Mouse (Mus musculus) CH12.LX (cell line): ENCODE results near the gene Epha5. TPM values are rescaled to one million over a fixed set of nuclear protein-coding genes. Genes with fewer than 3 reads are reported as not detected.

Experiments
- DNase-seq: peaks from one replicate; pipeline ENCODE4 v3.0.0-alpha.2; 2013; ENCODE audit errors: extremely low read depth
- H3K27ac ChIP-seq: 2 replicates; pipeline ENCODE4 v1.5.1; 2012; ENCODE audit warnings: low read depth, mild to moderate bottlenecking, control low read depth, moderate library complexity; ENCODE audit not compliant: insufficient read depth
- H3K27me3 ChIP-seq: replicated peaks from 2 replicates; pipeline ENCODE3; 2012; ENCODE audit warnings: inconsistent platforms
- H3K36me3 ChIP-seq, 2 experiments: replicated peaks in 1 of 2; 2 replicates each; pipeline versions ENCODE3 to v1.6.1; 2012; ENCODE audit warnings: inconsistent platforms in 1 of 2, low read length in 1 of 2, mild to moderate bottlenecking in 1 of 2, mixed read lengths in 1 of 2, moderate library complexity in 1 of 2; ENCODE audit not compliant: control insufficient read depth in 1 of 2, insufficient read depth in 1 of 2
- H3K4me1 ChIP-seq, 2 experiments: 2 replicates each; pipeline ENCODE4 v1.6.1; 2012; ENCODE audit warnings: inconsistent platforms in 1 of 2, moderate library complexity in 1 of 2; ENCODE audit not compliant: insufficient read depth in 2 of 2, control insufficient read depth in 1 of 2
- H3K4me2 ChIP-seq: 2 replicates; pipeline ENCODE4 v1.6.1; 2012; ENCODE audit warnings: low read depth, mild to moderate bottlenecking, control low read depth; ENCODE audit not compliant: poor library complexity, insufficient read depth, severe bottlenecking
- H3K4me3 ChIP-seq, 3 experiments: fragments of 150-350 bp in 1 of 3; sonication (generic) in 1 of 3; replicated peaks in 1 of 3; 2 replicates each; pipeline versions ENCODE3 to v1.5.1; 2011 to 2012; ENCODE audit warnings: low read depth in 2 of 3, low read length in 2 of 3, mild to moderate bottlenecking in 2 of 3, moderate library complexity in 2 of 3, control low read depth in 1 of 3, improper control_type of control experiment in 1 of 3, inconsistent platforms in 1 of 3, mixed read lengths in 1 of 3; ENCODE audit not compliant: poor library complexity in 1 of 3
- H3K79me2 ChIP-seq: replicated peaks from 2 replicates; pipeline ENCODE4 v1.6.1; 2012; ENCODE audit warnings: mild to moderate bottlenecking, moderate library complexity; ENCODE audit not compliant: control insufficient read depth, poor library complexity, insufficient read depth, severe bottlenecking; ENCODE audit errors: extremely low read depth
- H3K9ac ChIP-seq: 2 replicates; pipeline ENCODE4 v1.6.1; 2012; ENCODE audit warnings: low read depth, mild to moderate bottlenecking, control low read depth, moderate library complexity; ENCODE audit not compliant: insufficient read depth
- H3K9me3 ChIP-seq: replicated peaks from 2 replicates; pipeline ENCODE3; 2012; ENCODE audit warnings: low read length, inconsistent platforms, mixed read lengths
- BHLHE40 ChIP-seq: IDR thresholded peaks from 2 replicates; pipeline ENCODE4 v1.6.1; 2011; ENCODE audit warnings: mild to moderate bottlenecking, low read depth, low read length, improper control_type of control experiment
- CHD1 ChIP-seq: IDR thresholded peaks from 2 replicates; pipeline ENCODE4 v1.6.1; 2012; ENCODE audit warnings: low read depth, low read length, improper control_type of control experiment, inconsistent platforms
- CTCF ChIP-seq, 2 experiments: IDR thresholded peaks in 1 of 2; conservative IDR thresholded peaks in 1 of 2; 2 replicates each; pipeline ENCODE4 v1.5.1; 2011 to 2012; ENCODE audit warnings: low read depth in 2 of 2, low read length in 2 of 2, improper control_type of control experiment in 1 of 2, inconsistent platforms in 1 of 2, mild to moderate bottlenecking in 1 of 2, moderate library complexity in 1 of 2
- E2F4 ChIP-seq: IDR thresholded peaks from 2 replicates; pipeline ENCODE4 v1.6.1; 2011; ENCODE audit warnings: low read depth, low read length, improper control_type of control experiment; ENCODE audit not compliant: insufficient replicate concordance
- ELF1 ChIP-seq: IDR thresholded peaks from 2 replicates; pipeline ENCODE4 v1.6.1; 2014; ENCODE audit warnings: low read depth, mild to moderate bottlenecking, inconsistent platforms, low read length, improper control_type of control experiment
- ETS1 ChIP-seq: conservative IDR thresholded peaks from 2 replicates; pipeline ENCODE4 v1.6.1; 2012; ENCODE audit warnings: low read depth, mild to moderate bottlenecking, inconsistent platforms, low read length, improper control_type of control experiment, moderate library complexity
- GABPA ChIP-seq: IDR thresholded peaks from 2 replicates; pipeline ENCODE4 v1.6.1; 2012; ENCODE audit warnings: low read depth, low read length, improper control_type of control experiment, inconsistent platforms; ENCODE audit not compliant: insufficient replicate concordance
- IRF4 ChIP-seq: IDR thresholded peaks from 2 replicates; pipeline ENCODE4 v1.6.1; 2014; ENCODE audit warnings: low read depth, mild to moderate bottlenecking, inconsistent platforms, low read length, improper control_type of control experiment
- JUN ChIP-seq: IDR thresholded peaks from 2 replicates; pipeline ENCODE4 v1.6.1; 2011; ENCODE audit warnings: low read depth, mild to moderate bottlenecking, low read length, improper control_type of control experiment, moderate library complexity; ENCODE audit not compliant: insufficient read depth
- JUND ChIP-seq: conservative IDR thresholded peaks from 2 replicates; pipeline ENCODE4 v1.6.1; 2011; ENCODE audit warnings: low read depth, low read length, improper control_type of control experiment
- KAT2A ChIP-seq: IDR thresholded peaks from 2 replicates; pipeline ENCODE4 v1.6.1; 2012; ENCODE audit warnings: low read length, improper control_type of control experiment, inconsistent platforms; ENCODE audit not compliant: insufficient replicate concordance
- MAFK ChIP-seq: IDR thresholded peaks from 2 replicates; pipeline ENCODE4 v1.6.1; 2011; ENCODE audit warnings: low read length, improper control_type of control experiment; ENCODE audit not compliant: insufficient replicate concordance
- MAZ ChIP-seq: IDR thresholded peaks from 2 replicates; pipeline ENCODE4 v1.6.1; 2012; ENCODE audit warnings: low read depth, mild to moderate bottlenecking, inconsistent platforms, low read length, improper control_type of control experiment, moderate library complexity
- MEF2A ChIP-seq: IDR thresholded peaks from 2 replicates; pipeline ENCODE4 v1.6.1; 2014; ENCODE audit warnings: low read depth, mild to moderate bottlenecking, inconsistent platforms, low read length, improper control_type of control experiment, borderline replicate concordance
- MXI1 ChIP-seq: IDR thresholded peaks from 2 replicates; pipeline ENCODE4 v1.6.1; 2011; ENCODE audit warnings: mild to moderate bottlenecking, low read depth, low read length, improper control_type of control experiment
- MYC ChIP-seq: IDR thresholded peaks from 2 replicates; pipeline ENCODE4 v1.6.1; 2011; ENCODE audit warnings: low read depth, mild to moderate bottlenecking, improper control_type of control experiment, low read length
- NELFE ChIP-seq: IDR thresholded peaks from 2 replicates; pipeline ENCODE4 v1.6.1; 2011; ENCODE audit warnings: low read depth, low read length, improper control_type of control experiment
- NRF1 ChIP-seq: IDR thresholded peaks from 2 replicates; pipeline ENCODE4 v1.6.1; 2014; ENCODE audit warnings: low read depth, mild to moderate bottlenecking, inconsistent platforms, low read length, improper control_type of control experiment, moderate library complexity
- PAX5 ChIP-seq: IDR thresholded peaks from 2 replicates; pipeline ENCODE4 v1.6.1; 2012; ENCODE audit warnings: low read length, inconsistent platforms, mixed read lengths
- POLR2A ChIP-seq: IDR thresholded peaks from 2 replicates; pipeline ENCODE4 v1.6.1; 2011; ENCODE audit warnings: low read depth, mild to moderate bottlenecking, improper control_type of control experiment, low read length
- POLR2AphosphoS2 ChIP-seq: IDR thresholded peaks from 2 replicates; pipeline ENCODE4 v1.6.1; 2011; ENCODE audit warnings: low read depth, low read length, improper control_type of control experiment
- RCOR1 ChIP-seq: conservative IDR thresholded peaks from 2 replicates; pipeline ENCODE4 v1.6.1; 2012; ENCODE audit warnings: low read depth, mild to moderate bottlenecking, inconsistent platforms, low read length, improper control_type of control experiment
- SMC3 ChIP-seq: IDR thresholded peaks from 2 replicates; pipeline ENCODE4 v1.6.1; 2011; ENCODE audit warnings: low read depth, low read length, improper control_type of control experiment
- TBP ChIP-seq: conservative IDR thresholded peaks from 2 replicates; pipeline ENCODE4 v1.6.1; 2011; ENCODE audit warnings: low read depth, low read length, improper control_type of control experiment
- UBTF ChIP-seq: IDR thresholded peaks from 2 replicates; pipeline ENCODE4 v1.6.1; 2012; ENCODE audit warnings: low read depth, mild to moderate bottlenecking, inconsistent platforms, low read length, improper control_type of control experiment, moderate library complexity
- USF2 ChIP-seq: conservative IDR thresholded peaks from 2 replicates; pipeline ENCODE4 v1.6.1; 2011; ENCODE audit warnings: low read depth, low read length, improper control_type of control experiment
- ZNF384 ChIP-seq: IDR thresholded peaks from 2 replicates; pipeline ENCODE4 v1.6.1; 2012; ENCODE audit warnings: low read depth, low read length, improper control_type of control experiment, inconsistent platforms
- dilution Hi-C: fragments of 300-500 bp; cut with MboI; formaldehyde crosslinking; loops from 2 replicates; pipeline ENCODE4 v1.14.3; 2020; ENCODE audit warnings: low sequenced_read_pairs; ENCODE audit not compliant: extremely low pct_unique_long_range_greater_than_20kb, extremely low pct_ligation_motif_present
- in situ Hi-C: fragments of 300-500 bp; cut with MboI; formaldehyde crosslinking; loops from 3 replicates; pipeline ENCODE4 v1.14.3; 2019; ENCODE audit warnings: low sequenced_read_pairs, low pct_ligation_motif_present, low pct_unique_long_range_greater_than_20kb, mixed read lengths
- polyA plus RNA-seq: library from polyadenylated mRNA; unstranded; fragments of >175 nt; gene quantifications from 2 replicates; pipeline ENCODE4 v1.2.1, GENCODE M21; 2012; ENCODE audit warnings: low read depth; ENCODE audit not compliant: insufficient read length
- total RNA-seq, 2 experiments: library from RNA; depleted of rRNA; stranded (reverse); fragments of 300-350 nt in 1 of 2; fragments of >200 nt in 1 of 2; gene quantifications; 2 replicates each; pipeline ENCODE4 v1.2.3; 2012 to 2014

Gene Epha5
- total and polyA plus RNA-seq, 3 experiments: not detected

- Histone ChIP-seq H3K9me3 (peaks cover 13% of the 10 kb centered on the region), H3K4me1 (no peaks in the 10 kb centered on the region), H3K4me3 (no peak overlapping the region), H3K27ac (no peak overlapping the region), H3K27me3 (no peaks in the 10 kb centered on the region), H3K9ac (no peak overlapping the region), H3K36me3 (no peaks in the 10 kb centered on the region), H3K79me2 (no peaks in the 10 kb centered on the region), H3K4me2 (no peak overlapping the region)
- no peak for DNase-seq
- in situ Hi-C loops: no loop called here
- TF ChIP-seq KAT2A (no peak), POLR2AphosphoS2 (no peak), POLR2A (no peak), BHLHE40 (no peak), MEF2A (no peak), CTCF (conservative IDR thresholded peaks at IDR 0.05 in 1 of 2, IDR thresholded peaks at IDR 0.05 in 1 of 2; ENCODE audit: low read depth in 2 of 2, low read length in 2 of 2) (no peak), E2F4 (no peak), ELF1 (no peak), MXI1 (no peak), RCOR1 (no peak), MYC (no peak), IRF4 (no peak), ETS1 (no peak), NRF1 (no peak), PAX5 (no peak), NELFE (no peak), USF2 (no peak), MAZ (no peak)
- dilution Hi-C loops: no loop called here
Measured at GRCm38 (mm10) chr5:84353069-84353468, 64.1 kb downstream of the Epha5 start.

GRCm38 (mm10) chr5:84346728-84347499, 70.3 kb downstream of the Epha5 start:
- dilution Hi-C loops: no loop called here
- TF ChIP-seq JUND (no peak), MAFK (no peak), KAT2A (no peak), POLR2AphosphoS2 (no peak), MAZ (no peak), CTCF (conservative IDR thresholded peaks at IDR 0.05 in 1 of 2, IDR thresholded peaks at IDR 0.05 in 1 of 2; ENCODE audit: low read depth in 2 of 2, low read length in 2 of 2) (no peak), UBTF (no peak), SMC3 (no peak), JUN (no peak), POLR2A (no peak), TBP (no peak), PAX5 (no peak), MXI1 (no peak), ETS1 (no peak), ELF1 (no peak), ZNF384 (no peak), CHD1 (no peak), GABPA (no peak)
- TF ChIP-seq, all 38 proteins: peak for 0
- Histone ChIP-seq H3K79me2 (no peaks in the 10 kb centered on the region), H3K9ac (no peak overlapping the region), H3K4me3 (no peak overlapping the region), H3K36me3 (no peaks in the 10 kb centered on the region), H3K4me1 (no peaks in the 10 kb centered on the region), H3K27ac (no peak overlapping the region), H3K9me3 (peaks cover 15% of the 10 kb centered on the region), H3K4me2 (no peak overlapping the region), H3K27me3 (no peaks in the 10 kb centered on the region)
- in situ Hi-C loops: no loop called here
- no peak for DNase-seq
